Mouse (Mus musculus) kidney, postnatal 10 days (tissue): ENCODE data around the gene Olfr348.

Experiments
- DNase-seq: peaks from one replicate; pipeline ENCODE4 v3.0.0; 2021; ENCODE audit warnings: mixed read lengths

Gene Olfr348

DNA sequence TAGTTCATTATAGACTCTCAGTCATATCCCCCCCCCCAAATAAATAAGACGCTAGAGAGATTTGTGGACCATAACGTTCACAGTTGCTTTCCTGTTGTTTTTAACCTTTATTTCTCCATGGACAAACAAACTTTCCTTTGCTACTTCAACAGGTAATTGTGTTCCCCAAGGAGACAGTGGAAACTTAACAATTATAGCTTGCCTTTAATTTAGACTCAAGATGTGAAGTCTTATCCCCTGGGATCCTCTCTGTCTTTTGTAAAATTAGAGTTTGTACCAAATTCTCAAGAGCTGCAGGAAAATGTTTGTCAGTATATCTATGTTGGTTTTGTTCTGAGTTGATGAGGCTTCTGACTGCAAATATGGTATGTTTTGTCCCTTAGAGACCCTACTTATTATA lies at the start of gene Olfr348:
Olfr348 (plus strand) TSS at position 301 of the 400 bp plus-strand sequence.
- no peak for DNase-seq

DNA sequence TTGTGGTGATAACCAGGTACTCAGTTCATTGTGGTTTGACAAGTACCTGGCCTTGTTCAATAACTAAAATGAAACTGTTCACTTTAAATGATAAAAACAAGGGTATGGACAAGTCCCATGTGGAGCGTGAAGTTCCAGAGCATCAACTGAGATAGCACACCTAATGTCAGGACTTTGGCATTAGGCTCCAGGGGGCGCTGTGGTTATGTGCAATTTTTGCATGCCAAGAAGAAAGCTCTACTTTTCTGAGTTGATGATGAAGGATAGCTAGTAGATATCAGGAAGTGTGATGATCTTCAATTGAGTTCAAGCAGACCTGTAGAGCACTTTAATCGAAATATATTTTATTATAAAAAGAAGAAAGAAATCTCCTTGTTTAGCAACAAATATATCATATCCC lies 47.9 kb upstream of the Olfr348 start:
- DNase-seq = no peak

DNA sequence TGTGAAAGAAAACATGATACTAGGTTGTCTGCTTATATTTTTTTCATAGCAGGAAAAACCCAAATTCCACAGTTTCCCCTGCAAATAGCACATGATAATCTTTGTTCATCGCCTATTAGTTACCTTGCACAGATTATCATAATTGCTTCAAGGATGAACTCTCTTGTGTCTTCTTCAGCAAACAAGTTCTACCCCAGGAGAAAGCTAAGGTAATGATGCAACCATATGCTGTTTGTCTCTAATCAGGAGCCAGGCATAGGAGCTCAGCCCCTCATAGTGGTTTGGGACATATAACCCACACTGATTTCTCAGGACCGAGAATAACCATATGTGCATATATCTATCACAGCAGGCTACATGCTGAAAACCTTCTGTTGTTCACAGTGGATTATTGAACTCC lies 6.2 kb downstream of the Olfr348 start, which contains the start of gene Olfr50:
Olfr50 (plus strand) TSS at position 301 of the 400 bp plus-strand sequence.
- DNase-seq = no peak

GRCm38 (mm10) chr2:36816932-36817331 lies 32.9 kb downstream of the Olfr348 start, which contains the start of gene Olfr3:
Gene Olfr3, minus strand, starts transcription at chr2:36817032.
- DNase-seq = no peak
